17 mouse cellular contexts compared by ENCODE assay signal in genomic region chr7:92647790-92648189, GRCm38 (mm10). TPM values are rescaled to one million over a fixed set of nuclear protein-coding genes. Genes with fewer than 3 reads are reported as not detected.
"Had no signal": no experiment of that assay in that cellular context is flagged by ENCODE, and none has a peak within 500 bp of the region (broad histone marks: within the 10 kb centered on the region; RNA-seq: fewer than 3 reads in every experiment).

No protein-coding gene starts in this region.

- H3K4me2 ChIP-seq: neural tube, embryonic 13.5 days; neural tube, embryonic 15.5 days; stomach, embryonic 15.5 days had no signal

- DNase-seq: retina, postnatal 1 day; right cerebral cortex, adult 18-20 months; right cerebral cortex, postnatal 14 days; right cerebral cortex, postnatal 25 days; right cerebral cortex, postnatal 4 days; spleen, adult 18-20 months; thymus, adult 18-20 months; thymus, adult 2 months; thymus, postnatal 14 days; thymus, postnatal 25 days; thymus, postnatal 36 days; thymus, postnatal 4 days had no signal

- H3K9me3 ChIP-seq: neural tube, embryonic 13.5 days; neural tube, embryonic 15.5 days; stomach, embryonic 15.5 days had no signal

- H3K4me3 ChIP-seq: neural tube, embryonic 13.5 days; neural tube, embryonic 15.5 days; stomach, embryonic 15.5 days had no signal

- H3K27me3 ChIP-seq: neural tube, embryonic 13.5 days; neural tube, embryonic 15.5 days; stomach, embryonic 15.5 days had no signal

- H3K4me1 ChIP-seq: neural tube, embryonic 13.5 days; neural tube, embryonic 15.5 days; stomach, embryonic 15.5 days had no signal

- H3K27ac ChIP-seq: neural tube, embryonic 13.5 days; neural tube, embryonic 15.5 days; stomach, embryonic 15.5 days; stomach, postnatal 0 days had no signal

- H3K9ac ChIP-seq: neural tube, embryonic 13.5 days; neural tube, embryonic 15.5 days; stomach, embryonic 15.5 days had no signal

RNA-seq across cellular contexts. Expression of gene Ankrd42, which starts 10.8 kb away (rescaled TPM):
- total RNA-seq: neutrophil, adult 5-6 weeks had no signal
